Mouse (Mus musculus) brain, embryonic 14.5 days (tissue): ENCODE results near the gene Milr1.

Source experiments
- CTCF ChIP-seq: fragments of 200-500 bp; IDR thresholded peaks from 2 replicates; pipeline ENCODE4 v1.5.1; 2012; ENCODE audit warnings: inconsistent platforms, mild to moderate bottlenecking, moderate library complexity, borderline replicate concordance; ENCODE audit not compliant: insufficient read depth, insufficient read length; ENCODE audit errors: extremely low read depth
- POLR2A ChIP-seq: fragments of 200-500 bp; IDR thresholded peaks from 2 replicates; pipeline ENCODE4 v1.6.1; 2012; ENCODE audit warnings: mild to moderate bottlenecking, inconsistent platforms, borderline replicate concordance; ENCODE audit not compliant: poor library complexity, insufficient read depth, insufficient read length, severe bottlenecking; ENCODE audit errors: extremely low read depth

DNA sequence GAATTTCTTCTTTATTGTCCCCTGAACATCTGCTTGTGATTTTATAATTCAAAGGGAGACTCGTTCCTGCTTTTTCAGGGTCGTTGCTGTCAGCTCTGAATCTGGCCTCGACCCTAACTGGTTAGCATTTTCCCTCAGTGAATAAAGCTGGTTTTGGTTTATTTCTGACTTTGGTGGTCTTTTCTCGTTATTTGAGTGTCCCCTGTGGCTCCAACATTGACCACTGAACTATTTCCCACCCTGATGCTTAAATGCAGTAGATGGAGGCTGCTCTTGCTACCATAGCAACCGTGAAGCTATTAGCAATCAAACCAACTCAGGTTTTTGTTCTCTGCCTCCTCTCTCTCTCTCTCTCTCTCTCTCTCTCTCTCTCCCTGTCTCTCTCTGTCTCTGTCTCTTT, 23.1 kb upstream of the Milr1 start:
- no peak for TF ChIP-seq CTCF
- TF ChIP-seq POLR2A: no peak
